Mouse (Mus musculus) CD4-positive, CD25-positive, alpha-beta regulatory T cell, adult 2 months (primary cell): ENCODE results near the gene Bckdk.

Experiments used
- DNase-seq: peaks from one replicate; pipeline ENCODE4 v3.0.0-alpha.2; 2012; ENCODE audit warnings: low read depth, low spot score

The Bckdk gene

DNA sequence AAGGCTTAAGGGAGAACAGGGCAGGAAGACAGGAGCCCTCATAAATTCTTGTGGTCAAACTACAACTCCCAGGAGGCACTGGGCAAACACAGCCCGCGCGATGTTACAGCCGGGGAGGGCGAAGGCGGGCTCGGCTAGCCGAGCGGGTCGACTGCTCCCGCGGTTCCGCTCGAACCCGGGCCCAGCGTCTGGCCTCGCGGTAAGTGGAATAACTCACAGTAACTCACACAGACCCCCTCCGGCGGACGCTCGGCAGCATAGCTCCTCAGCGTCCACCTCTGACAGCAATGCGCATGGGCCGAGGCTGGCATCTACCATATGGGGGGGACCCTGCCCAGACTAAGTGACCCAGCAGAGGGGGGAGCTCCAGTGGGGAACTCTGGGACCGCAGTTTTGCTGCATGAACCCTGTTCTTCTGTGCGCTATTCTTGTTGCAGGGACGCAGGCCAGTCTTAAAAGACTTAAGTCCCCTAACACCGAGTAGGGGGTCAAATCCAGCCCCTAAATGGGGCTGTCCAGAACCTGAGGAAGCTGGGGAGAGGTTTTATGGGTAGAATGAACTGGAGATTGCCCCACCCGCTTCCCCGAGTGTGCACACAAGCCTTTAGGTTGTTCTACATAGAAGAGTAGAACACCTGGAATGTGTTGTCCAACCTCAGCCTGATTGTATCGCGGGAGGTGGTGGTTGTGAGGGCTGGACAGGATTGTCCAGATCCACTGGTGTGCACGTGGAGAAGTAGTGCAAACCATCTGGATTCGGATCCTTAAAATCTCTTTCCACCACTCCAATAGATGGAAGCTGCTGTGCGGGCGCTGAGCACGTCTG lies at the start of gene Bckdk:
TSS of gene Bckdk (plus strand) at position 112 of the 826 bp plus-strand sequence.
- DNase-seq: peak; percentile 76

DNA sequence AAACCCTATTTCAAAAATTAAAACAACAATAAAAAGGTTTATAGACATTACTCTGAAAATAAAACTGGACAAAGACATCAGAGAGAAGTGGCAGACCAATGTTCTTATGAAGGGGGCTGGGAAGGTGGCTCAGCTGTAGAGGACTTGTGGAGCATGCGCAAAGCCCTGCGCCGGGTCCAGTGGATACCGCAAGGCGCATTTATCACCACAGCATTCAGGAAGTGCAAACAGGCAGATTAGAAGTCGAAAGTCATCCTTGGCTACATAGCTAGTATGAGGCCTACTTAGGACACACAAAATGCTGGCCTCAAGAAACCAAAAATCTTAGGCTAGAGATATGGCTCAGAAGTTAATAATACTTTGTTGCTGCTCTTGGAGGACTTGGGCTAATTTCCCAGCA lies 45.6 kb upstream of the Bckdk start:
- no peak for DNase-seq

DNA sequence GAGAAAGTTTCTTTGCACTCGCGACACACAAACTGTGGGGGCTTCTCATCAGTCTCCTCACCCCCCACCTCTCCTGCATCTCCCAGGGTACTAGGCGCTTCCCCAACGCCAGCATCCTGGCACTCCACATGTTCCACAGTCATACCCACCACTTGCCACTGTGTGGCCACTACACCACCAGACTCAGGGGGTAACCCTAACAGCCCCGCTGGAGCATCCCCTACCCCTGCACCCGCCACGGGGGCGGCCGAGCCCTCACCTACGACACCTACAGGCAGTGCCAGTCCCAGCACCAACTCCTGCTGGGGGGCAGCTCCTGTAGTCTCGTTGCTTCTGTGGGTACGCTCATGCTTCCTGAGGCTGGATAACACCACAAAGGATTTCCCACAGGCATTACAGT lies 37.4 kb upstream of the Bckdk start:
- no peak for DNase-seq

DNA sequence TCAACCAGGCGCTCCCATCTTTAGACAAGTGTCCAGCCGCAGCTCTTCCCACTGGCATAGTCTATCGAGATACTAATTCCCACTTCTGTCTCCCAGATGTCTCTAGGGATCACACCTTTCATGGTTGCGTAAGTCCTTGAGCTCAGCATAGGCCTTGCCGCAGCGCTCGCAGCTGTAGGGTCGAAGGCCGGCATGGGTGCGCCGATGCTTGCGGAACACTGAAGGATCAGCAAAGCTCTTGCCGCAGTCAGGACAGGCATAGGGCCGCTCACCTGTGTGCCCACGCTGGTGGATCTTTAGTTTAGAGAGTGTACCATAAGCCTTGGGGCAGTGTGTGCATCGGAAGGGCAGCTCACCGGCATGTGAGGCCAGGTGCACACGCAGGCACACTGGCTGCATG lies 36.2 kb upstream of the Bckdk start:
- no peak for DNase-seq

DNA sequence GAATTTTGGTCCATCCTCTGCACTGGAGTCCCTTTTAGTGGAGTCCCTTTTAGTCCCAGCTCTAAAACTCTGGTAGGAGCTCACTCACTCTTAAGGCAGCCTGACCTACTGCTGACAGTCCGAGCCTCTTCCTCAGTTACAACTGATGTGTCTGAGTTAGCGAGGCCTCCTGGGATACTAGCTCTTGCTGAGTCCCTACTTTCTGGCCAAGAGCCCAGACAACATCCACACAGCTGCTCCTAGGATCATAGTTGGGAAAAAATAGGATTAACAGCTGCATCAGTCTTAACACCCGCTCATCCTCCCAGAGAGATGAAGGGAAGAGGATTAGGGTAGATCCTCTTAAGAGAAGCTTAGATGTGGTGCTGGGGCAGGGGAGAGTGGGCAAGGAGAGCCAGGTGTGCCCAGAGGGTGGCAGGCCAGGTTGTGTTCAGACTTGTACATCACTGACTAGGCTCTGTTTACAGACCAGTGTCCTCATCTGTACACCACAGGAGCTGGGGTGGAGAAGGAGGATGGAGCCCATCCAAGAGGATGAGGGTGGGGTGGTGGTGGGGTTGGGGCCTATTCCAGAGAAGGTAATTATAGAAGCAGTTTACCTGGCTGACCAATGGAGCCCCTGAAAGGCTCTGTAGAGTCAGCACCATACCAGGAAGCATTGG lies 34.6 kb upstream of the Bckdk start:
- DNase-seq: no peak

DNA sequence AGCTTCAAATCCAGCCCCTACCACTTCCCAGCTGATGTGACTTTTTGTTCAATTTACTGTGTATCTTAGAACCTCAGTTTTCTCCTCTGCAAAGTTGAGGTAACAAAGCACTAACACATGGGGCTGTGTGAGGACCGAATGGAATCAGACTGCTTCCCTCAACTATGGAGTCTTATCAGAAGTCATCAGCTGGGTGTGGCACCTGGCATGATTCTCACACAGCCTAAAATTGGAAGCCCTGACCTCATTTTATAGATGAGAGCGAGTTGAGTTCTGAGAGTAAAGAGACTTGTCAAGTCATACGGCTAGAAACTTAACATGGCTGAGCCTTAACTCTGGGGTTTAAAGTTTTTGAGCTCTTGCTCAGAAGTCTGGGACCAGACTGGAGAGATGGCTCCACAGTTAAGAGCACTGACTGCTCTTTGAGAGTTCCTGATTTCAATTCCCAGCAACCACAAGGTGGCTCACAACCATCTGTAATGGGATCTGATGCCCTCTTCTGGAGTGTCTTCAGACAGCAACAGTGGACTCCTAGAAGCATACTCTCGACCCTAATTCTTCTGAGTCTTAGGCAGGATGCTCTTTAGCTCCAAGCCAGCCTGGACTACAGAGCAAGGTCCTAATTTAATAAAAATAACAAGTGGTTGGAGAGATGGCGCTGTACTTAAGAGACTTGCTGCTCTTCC lies 33.6 kb upstream of the Bckdk start:
- DNase-seq: no peak

DNA sequence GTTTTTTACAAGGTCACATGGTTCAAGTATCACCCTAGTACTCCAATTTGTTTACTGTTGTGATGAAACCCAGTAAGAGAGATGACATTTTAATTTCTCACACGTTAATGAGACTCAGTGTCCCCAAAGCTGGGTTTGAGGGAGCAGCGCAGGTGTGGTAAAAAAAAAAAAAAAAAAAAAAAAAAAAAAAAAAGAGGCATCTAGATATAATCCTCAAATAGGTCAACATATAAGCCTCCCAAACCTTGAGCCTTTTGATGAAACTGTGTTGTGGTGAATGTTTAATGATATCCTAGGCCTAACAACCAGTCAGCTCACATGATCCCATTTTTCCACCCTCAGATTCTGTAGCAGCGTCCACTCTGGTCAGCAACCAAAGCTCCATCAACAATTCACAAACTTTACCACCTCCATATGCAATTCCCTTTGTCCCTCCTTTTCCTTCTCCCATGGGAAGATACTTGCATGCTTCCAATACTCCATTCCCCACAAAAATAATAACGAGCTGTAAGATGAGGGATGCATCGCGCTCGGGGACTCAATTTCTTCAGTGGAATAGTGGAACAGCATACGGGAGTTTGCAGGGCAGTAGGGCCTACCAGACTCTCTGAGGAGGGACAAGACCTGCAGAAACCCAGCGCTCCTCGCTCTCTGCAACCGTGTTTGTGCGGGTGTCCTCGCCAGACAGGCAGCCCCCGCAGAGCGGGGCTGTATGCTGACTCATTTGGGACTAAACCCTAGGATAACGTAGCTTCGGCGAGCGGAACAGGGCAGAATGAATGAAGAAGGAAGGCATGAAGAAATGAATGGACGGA lies 28.9 kb upstream of the Bckdk start:
- DNase-seq: no peak

DNA sequence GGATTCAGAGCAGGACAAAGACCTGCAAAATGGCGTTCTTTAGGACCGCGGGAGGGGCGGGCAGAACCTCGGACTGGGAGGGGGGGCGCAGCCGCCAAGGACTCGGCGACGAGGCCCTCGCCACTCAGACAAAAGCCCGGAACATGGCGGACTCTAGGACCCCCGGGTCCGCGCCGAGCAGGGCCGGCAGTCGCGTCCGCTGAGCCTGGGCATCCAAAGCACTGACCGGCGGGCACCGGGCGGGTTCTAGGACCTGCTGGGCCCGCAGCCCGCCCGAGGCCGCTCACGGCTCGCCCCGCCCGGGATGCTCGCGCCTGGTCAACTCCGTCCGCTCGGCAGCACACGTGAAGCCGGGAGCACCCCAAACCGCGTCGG lies 28.3 kb upstream of the Bckdk start:
- DNase-seq: peak; percentile 89

DNA sequence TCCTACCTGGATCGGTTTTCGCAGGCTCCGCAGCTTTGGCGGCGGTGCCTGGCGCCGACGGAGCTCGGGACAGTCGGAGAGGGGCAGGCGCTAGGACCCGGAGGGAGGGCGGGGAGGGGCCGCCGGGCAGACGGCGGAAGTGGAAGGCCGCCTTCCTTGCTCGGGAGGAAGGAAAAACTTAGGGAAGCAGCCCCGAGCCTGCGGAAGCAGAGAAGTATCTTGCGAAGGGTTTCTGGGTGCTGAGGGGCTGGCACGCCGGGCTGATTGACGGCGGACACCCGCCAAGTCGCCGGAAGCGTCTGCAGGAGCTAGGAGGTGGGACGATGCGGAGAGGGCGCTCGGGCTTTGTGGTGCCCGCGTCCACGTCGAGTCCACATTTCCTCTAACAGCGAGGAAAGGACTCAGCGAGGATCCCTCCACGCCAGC lies 27.8 kb upstream of the Bckdk start, which contains the start of gene Zfp646:
TSS of gene Zfp646 (plus strand) at position 181 of the 426 bp plus-strand sequence.
- peak; percentile 88 for DNase-seq

DNA sequence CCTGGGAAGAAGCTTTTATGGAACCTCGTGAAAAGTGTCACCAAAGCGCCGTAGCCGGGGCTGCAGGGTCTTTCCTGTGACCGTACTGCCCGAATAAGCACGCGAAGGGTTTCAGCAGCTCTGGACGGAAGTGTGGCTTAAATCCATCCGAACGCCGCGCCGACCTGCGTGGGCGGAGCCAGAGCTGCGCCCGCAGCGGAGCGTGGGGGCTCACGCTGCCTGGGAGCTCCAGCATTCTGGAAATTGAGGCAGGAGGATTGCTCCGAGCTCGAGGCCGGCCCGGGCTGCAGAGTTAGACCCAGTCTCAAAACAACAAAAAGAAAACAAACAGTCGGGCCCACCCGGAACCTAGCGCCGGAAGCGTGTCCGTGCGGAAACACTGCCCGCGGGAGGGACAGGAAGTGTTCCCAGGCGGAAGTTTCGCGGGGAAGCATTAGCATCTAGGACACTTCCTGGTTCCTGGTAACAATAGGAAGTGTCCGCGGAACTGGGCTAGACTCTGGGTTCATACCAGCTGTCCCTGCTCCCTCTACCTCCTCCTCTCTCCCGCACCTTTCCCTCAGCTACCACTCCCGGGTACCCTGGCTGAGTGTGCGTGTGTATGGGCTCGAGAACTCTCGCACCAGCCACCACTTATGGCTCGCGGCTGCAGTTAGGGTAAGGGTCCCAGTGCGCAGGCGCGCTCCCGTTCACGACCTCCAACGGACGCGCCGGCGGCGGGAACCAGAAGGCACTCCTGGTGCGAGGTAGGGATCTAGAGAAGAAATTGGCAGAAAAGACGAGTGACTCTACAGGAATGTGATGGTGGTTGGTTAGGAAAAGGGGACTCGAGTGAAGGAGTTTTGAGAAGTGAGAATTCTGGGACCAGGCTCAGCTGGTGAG lies 27.2 kb upstream of the Bckdk start, which contains the start of gene Zfp668:
TSS of gene Zfp668 (minus strand) at position 362 of the 882 bp plus-strand sequence.
- peak; percentile 92 for DNase-seq

DNA sequence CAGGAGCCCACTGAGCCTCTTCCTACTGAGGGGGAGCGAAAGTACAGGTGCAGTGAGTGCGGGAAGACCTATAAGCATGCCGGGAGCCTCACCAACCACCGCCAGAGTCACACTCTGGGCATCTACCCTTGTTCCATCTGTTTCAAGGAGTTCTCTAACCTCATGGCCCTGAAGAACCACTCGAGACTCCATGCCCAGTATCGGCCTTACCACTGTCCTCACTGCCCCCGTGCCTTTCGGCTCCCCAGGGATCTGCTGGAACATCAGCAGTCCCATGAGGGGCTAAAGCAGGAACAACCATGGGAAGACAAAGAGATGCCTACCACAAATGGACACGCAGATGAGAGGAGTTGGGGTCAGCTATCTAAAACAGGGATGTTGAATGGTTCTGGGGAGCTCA lies 24.6 kb upstream of the Bckdk start:
- no peak for DNase-seq

DNA sequence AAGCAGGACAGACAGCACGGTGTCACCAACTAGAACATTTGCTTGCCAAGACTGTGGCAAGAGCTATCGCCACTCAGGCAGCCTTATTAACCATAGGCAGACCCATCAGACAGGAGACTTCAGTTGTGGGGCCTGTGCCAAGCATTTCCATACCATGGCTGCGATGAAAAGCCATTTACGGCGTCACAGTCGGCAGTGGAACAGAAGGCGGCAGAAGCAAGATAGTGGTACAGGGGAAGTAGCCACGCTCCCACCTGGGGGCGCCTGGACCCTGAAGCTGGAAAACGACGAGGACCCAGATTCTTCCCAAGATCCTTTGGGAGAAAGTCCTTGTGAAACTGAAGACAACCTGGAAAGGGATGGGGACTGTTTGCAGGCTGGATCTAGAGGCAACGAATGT lies 23.5 kb upstream of the Bckdk start:
- no peak for DNase-seq

DNA sequence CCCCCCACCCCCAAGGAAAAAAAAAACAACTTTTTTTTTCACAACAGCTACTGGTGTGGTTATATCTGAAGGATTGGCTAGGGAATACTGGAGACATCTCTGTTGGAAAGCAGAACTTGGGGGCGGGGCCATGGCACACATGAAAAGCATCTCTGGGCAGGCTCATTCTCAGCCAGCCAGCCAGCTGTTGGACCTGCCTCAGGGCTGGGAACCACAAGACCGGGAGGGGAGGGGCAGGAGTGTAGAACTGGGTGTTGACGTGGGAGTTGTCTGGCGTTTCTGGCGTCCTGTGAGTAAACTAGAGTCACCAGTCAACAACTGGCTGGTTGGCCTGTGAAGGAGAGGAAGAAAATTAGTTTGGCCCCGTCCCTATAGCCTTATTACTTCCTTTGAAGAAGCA lies 17.9 kb upstream of the Bckdk start:
- DNase-seq: no peak

DNA sequence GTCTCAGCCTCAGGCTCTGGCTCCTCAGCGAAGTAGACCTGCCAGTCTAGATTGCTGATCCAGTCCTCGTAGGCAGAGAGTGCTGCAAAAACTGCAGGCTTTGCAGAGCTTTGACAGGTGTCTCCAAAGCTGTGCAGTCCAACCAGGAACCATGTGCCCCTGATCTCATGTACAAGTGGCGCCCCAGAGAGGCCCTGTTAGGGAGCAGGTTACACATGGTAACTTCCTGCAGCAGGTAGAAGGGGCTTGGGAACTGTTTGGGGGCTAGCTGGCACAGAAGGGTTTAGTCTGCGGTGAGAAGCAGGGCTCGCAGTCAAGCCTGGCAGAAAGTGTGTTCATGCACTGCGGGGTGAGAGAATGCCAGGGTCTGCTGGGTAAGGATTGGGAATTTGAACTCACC lies 17.3 kb upstream of the Bckdk start:
- DNase-seq: no peak

DNA sequence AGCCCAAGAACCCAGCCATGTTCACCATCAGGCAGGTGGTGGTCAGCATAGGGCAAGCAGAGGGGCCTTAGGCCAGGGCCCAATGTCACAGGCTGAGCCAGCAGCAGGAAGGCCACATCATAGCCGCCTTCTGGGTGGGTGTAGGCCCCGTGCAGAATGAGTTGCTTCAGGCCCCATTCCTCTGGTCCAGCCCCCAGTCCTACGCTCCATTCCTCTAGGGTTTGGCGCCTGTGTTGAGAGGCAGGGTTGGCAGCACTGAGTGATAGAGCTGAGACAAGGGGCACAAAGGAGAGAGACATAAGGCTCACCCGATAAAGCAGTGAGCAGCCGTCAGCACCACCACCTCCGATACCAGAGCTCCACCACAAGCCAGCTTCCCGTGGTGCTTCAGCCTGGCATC lies 16.7 kb upstream of the Bckdk start:
- no peak for DNase-seq

DNA sequence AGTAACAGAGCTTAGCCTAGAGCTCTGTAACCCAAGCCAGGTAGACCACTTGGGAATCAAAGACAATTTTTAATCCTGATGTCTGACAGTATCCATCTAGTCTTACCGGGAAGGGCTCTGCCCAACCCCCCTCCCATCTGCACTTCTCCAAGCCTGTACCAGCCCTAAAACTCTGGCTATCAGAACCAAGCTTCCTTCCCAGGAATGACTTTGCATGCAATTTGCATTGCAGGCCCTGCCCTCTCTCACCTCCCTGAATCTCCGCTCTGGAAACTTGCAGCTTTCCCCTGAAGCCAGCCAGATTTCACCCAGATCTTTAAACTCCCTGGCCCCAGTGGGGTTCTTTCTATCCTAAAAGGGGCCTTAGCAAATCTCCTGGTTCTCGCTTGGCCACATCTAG lies 16.1 kb upstream of the Bckdk start:
- DNase-seq: no peak

DNA sequence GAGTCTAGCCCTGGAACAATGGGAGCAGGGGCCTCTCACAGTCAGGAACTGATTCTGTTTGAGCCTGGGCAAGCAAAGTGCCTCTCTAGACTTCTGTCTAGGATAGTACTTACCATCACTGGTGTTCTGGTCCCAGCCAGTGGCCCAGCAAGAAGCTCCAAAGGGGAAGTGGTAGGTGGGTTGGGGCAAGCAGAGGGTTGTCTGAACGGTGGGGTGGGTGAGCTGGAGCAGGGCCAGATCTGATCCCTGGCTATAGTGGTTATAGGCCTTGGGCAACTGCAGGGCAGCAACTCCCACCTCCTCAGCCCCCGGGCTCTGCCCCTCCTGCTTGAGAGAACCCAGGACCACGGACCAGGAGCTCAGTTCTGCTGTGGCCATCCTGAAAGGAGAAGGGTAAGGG lies 15.1 kb upstream of the Bckdk start:
- no peak for DNase-seq

DNA sequence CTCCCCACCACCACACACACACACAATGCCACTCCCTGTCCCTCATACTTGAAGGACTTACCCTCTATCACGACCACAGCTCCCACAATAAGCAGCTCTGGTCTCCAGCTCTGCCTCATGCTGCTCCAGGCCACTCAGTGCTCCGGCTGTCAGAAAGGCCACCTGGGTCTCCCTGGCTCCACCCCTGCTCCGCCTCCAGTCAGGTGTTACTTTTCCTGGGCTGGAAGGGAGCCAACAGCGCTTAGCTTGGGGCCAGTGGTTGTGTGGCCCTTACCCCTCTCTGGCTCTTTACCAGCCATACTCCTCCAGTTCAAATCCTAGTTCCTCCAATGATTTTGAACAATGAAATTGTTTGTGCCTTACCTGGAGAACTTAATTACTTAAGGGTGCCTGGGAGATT lies 13.1 kb upstream of the Bckdk start, which contains the start of gene Prss53:
TSS of gene Prss53 (minus strand) at position 173 of the 400 bp plus-strand sequence.
- no peak for DNase-seq

DNA sequence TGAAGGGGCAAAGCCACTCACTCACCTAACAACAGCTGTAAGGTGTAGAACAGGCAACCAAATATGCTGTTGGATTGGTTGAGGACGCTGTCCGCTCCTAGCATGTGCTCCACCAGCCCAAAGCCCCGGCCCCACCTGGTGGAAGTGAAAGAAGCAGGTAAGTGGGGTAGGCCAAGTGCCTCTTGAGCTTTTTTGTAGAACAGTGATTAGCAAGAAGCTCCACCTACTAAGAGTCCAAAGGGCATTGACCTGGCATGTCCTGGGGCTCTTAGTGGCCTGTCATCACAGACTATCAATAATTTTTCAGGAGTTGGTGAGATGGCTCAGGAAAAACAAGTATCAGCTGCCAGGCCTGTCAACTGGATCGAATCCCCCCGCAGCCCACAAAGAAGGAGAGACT lies 9.4 kb upstream of the Bckdk start:
- DNase-seq: no peak

DNA sequence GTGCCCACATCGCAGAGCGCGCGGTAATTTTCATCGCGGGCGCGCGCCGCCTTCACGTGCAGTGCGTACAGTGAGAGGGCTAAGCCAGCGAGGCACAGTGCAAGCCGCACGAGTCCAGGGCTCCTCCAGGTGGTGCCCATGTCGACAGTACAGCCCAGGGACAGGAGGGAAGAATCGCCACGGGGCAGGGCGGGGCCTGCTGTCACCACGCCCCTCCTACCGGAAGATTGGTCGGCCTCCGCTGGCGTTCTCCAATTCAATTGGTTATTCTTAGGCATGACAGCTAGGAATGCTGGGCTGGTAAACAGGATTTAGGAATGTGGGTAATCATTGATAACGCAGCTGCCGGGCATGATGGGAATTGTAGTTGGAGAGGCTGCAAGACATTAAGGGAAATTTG lies 8.4 kb upstream of the Bckdk start, which contains the start of the genes Gm21974 and Vkorc1:
TSS of gene Gm21974 (minus strand) at position 13 of the 400 bp plus-strand sequence.
TSS of gene Vkorc1 (minus strand) at position 176 of the 400 bp plus-strand sequence.
- peak; percentile 92 for DNase-seq
